Mouse (Mus musculus) G1E-ER4 (cell line): ENCODE results near the gene Ccdc110. TPM values are rescaled to one million over a fixed set of nuclear protein-coding genes. Genes with fewer than 3 reads are reported as not detected.

Source experiments
- GATA1 ChIP-seq: IDR thresholded peaks from one replicate; pipeline ENCODE4 v1.8.0; 2012; ENCODE audit warnings: low read length, inconsistent platforms
- polyA plus RNA-seq: library from polyadenylated mRNA; stranded (reverse); fragments of >175 nt; gene quantifications from 2 replicates; pipeline ENCODE4 v1.2.3, GENCODE M21; 2012

The Ccdc110 gene
- polyA plus RNA-seq, 1 experiment = not detected

- no peak for TF ChIP-seq GATA1
Observed at GRCm38 (mm10) chr8:45946283-45946682, 11.9 kb downstream of the Ccdc110 start.

GRCm38 (mm10) chr8:45950622-45951021 is 16.2 kb downstream of the Ccdc110 start:
- no peak for TF ChIP-seq GATA1

- TF ChIP-seq GATA1 = no peak
Observed at GRCm38 (mm10) chr8:45970894-45971293, 36.5 kb downstream of the Ccdc110 start.

- TF ChIP-seq GATA1 = no peak
Observed at GRCm38 (mm10) chr8:45973988-45974505, 39.6 kb downstream of the Ccdc110 start.

GRCm38 (mm10) chr8:45975126-45975836 is 40.9 kb downstream of the Ccdc110 start, which contains the start of the genes 1700029J07Rik and Ufsp2:
TSS of gene 1700029J07Rik (minus strand) at chr8:45975252.
TSS of gene Ufsp2 (plus strand) at chr8:45975528.
- TF ChIP-seq GATA1 = no peak

- no peak for TF ChIP-seq GATA1
Observed at GRCm38 (mm10) chr8:45975837-45976468, 41.5 kb downstream of the Ccdc110 start.

GRCm38 (mm10) chr8:45986665-45987064 is 52.2 kb downstream of the Ccdc110 start:
- no peak for TF ChIP-seq GATA1

GRCm38 (mm10) chr8:45988189-45988588 is 53.8 kb downstream of the Ccdc110 start:
- TF ChIP-seq GATA1 = peak; percentile 55

- no peak for TF ChIP-seq GATA1
Observed at GRCm38 (mm10) chr8:45990631-45991310, 56.4 kb downstream of the Ccdc110 start.

Other genes with a start within 250 kb of the Ccdc110 start
- not detected in 2 replicates for gene Pdlim3, start 49.2 kb upstream of the Ccdc110 start, polyA plus RNA-seq
- gene 1700029J07Rik, start 40.6 kb downstream of the Ccdc110 start, polyA plus RNA-seq = 0.03 TPM in 1 of 2 replicates, not detected in the other
- 1.4 and 2.3 TPM in 2 replicates for gene Ufsp2, start 40.9 kb downstream of the Ccdc110 start, polyA plus RNA-seq
- 0.02 and 0.03 TPM in 2 replicates for gene Lrp2bp, start 64.7 kb downstream of the Ccdc110 start, polyA plus RNA-seq
- 8.0 and 15.7 TPM in 2 replicates for gene Ankrd37, start 71.1 kb downstream of the Ccdc110 start, polyA plus RNA-seq
- 1.3 and 1.5 TPM in 2 replicates for gene Cfap97, start 217.2 kb downstream of the Ccdc110 start, polyA plus RNA-seq
- 11.9 and 13.9 TPM in 2 replicates for gene Snx25, start 217.5 kb downstream of the Ccdc110 start, polyA plus RNA-seq